Comparison of ENCODE assay signal across 21 mouse cellular contexts in the genomic region with DNA sequence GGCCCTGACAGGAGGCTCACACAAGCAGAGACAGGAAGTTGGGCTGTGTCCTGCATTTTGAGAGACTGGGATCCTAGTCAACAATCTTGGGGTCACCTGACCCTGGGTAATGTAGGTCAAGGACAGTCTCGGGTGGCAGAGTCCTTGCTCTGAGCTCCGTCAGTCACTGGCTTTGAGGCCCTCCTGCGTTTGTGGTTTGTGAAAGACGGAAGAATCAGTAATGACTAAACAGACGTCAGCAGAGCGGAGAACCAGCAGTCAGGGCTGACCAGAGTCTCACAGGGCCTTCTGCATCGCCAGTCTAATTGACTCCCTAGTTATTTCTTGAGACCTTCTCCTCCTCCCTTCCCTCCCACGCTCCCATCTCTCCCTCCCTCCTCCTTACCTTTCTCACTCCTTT. TPM values are rescaled to one million over a fixed set of nuclear protein-coding genes. Genes with fewer than 3 reads are reported as not detected.
DNase-seq lines count a peak whose midpoint lies in the region; ATAC-seq and TF ChIP-seq lines count a peak whose summit lies in the region.
"Had no signal": no experiment of that assay in that cellular context is flagged by ENCODE, and none has a peak within 500 bp of the region (broad histone marks: within the 10 kb centered on the region; RNA-seq: fewer than 3 reads in every experiment).

No protein-coding gene starts in this region.

- no peaks in the 10 kb centered on the region for H3K79me2 ChIP-seq in macrophage (ENCODE audit: inconsistent target)

- no peak for TF ChIP-seq EP300 in liver, postnatal 0 days (IDR thresholded peaks at IDR 0.05; ENCODE audit: low read depth)

- DNase-seq in adrenal gland, adult (ENCODE audit: inconsistent age in 2 of 2, low spot score in 1 of 2): peak; percentile 50 to 71
- DNase-seq in adrenal gland, postnatal 25 days: no peak
- no peak for DNase-seq in liver, postnatal 0 days
- DNase-seq in adrenal gland, postnatal 10 days: peak; percentile 32
- DNase-seq in heart, adult 18-20 months: no peak
- DNase-seq: cerebellum, adult 11 months; cerebellum, adult 8-10 months; cerebellum, postnatal 14 days; gastrocnemius, postnatal 14 days; heart, postnatal 4 days had no signal

- no peak for TF ChIP-seq CTCF in liver, postnatal 0 days (IDR thresholded peaks at IDR 0.05; ENCODE audit: low read depth)

- H3K27me3 ChIP-seq in liver, postnatal 0 days (ENCODE audit: insufficient read depth, low read length): no peaks in the 10 kb centered on the region
- no peaks in the 10 kb centered on the region for H3K27me3 ChIP-seq in liver, embryonic 12.5 days (replicated peaks)
- no peaks in the 10 kb centered on the region for H3K27me3 ChIP-seq in midbrain, embryonic 15.5 days (replicated peaks)
- H3K27me3 ChIP-seq: embryonic facial prominence, embryonic 12.5 days; forebrain, embryonic 15.5 days; heart, embryonic 12.5 days; hindbrain, embryonic 12.5 days had no signal

- H3K9ac ChIP-seq in liver, postnatal 0 days (replicated peaks): no peak overlapping the region
- H3K9ac ChIP-seq in liver, embryonic 12.5 days: no peak overlapping the region
- H3K9ac ChIP-seq in midbrain, embryonic 15.5 days: no peak overlapping the region
- H3K9ac ChIP-seq: embryonic facial prominence, embryonic 12.5 days; forebrain, embryonic 15.5 days; heart, embryonic 12.5 days; hindbrain, embryonic 12.5 days had no signal

- no peaks in the 10 kb centered on the region for H3K9me3 ChIP-seq in liver, postnatal 0 days (ENCODE audit: low read length)
- no peaks in the 10 kb centered on the region for H3K9me3 ChIP-seq in liver, embryonic 12.5 days (replicated peaks)
- no peaks in the 10 kb centered on the region for H3K9me3 ChIP-seq in midbrain, embryonic 15.5 days
- H3K9me3 ChIP-seq: embryonic facial prominence, embryonic 12.5 days; forebrain, embryonic 15.5 days; G1E; hindbrain, embryonic 12.5 days had no signal

- no peak overlapping the region for H3K4me3 ChIP-seq in liver, postnatal 0 days (ENCODE audit: low read depth, low read length)
- H3K4me3 ChIP-seq in liver, embryonic 12.5 days: no peak overlapping the region
- no peak overlapping the region for H3K4me3 ChIP-seq in macrophage (ENCODE audit: inconsistent target)
- no peak overlapping the region for H3K4me3 ChIP-seq in midbrain, embryonic 15.5 days
- H3K4me3 ChIP-seq: embryonic facial prominence, embryonic 12.5 days; forebrain, embryonic 15.5 days; heart, embryonic 12.5 days; hindbrain, embryonic 12.5 days had no signal

- peak overlapping the region; percentile 6; the same call in 1 of the 2 replicates for H3K27ac ChIP-seq in liver, postnatal 0 days (ENCODE audit: low read depth)
- H3K27ac ChIP-seq in liver, embryonic 12.5 days: no peak overlapping the region
- peak overlapping the region; percentile 25 for H3K27ac ChIP-seq in macrophage
- H3K27ac ChIP-seq in midbrain, embryonic 15.5 days: no peak overlapping the region
- H3K27ac ChIP-seq: embryonic facial prominence, embryonic 12.5 days; forebrain, embryonic 15.5 days; hindbrain, embryonic 12.5 days had no signal

- 0 out of 2 replicates have a peak, but pooled peaks have one; percentile 17 for ATAC-seq in liver, postnatal 0 days
- ATAC-seq in liver, embryonic 12.5 days: no peak
- no peak for ATAC-seq in midbrain, embryonic 15.5 days (replicated peaks)
- ATAC-seq: forebrain, embryonic 15.5 days; hindbrain, embryonic 16.5 days; inflammation-experienced regulatory T-cells, adult 6 months; intestine, postnatal 0 days had no signal

- H3K36me3 ChIP-seq in liver, postnatal 0 days (replicated peaks; ENCODE audit: insufficient read depth, low read length): no peaks in the 10 kb centered on the region
- H3K36me3 ChIP-seq in liver, embryonic 12.5 days: no peaks in the 10 kb centered on the region
- H3K36me3 ChIP-seq in macrophage (ENCODE audit: inconsistent target): no peaks in the 10 kb centered on the region
- H3K36me3 ChIP-seq in midbrain, embryonic 15.5 days (replicated peaks): no peaks in the 10 kb centered on the region
- H3K36me3 ChIP-seq: embryonic facial prominence, embryonic 12.5 days; forebrain, embryonic 15.5 days; G1E; heart, embryonic 12.5 days; hindbrain, embryonic 12.5 days had no signal

- 53% methylated on average over 8 of the region's 8 CpGs for WGBS in liver, postnatal 0 days (ENCODE audit: insufficient replicate concordance)
- WGBS in liver, embryonic 12.5 days (ENCODE audit: insufficient replicate concordance): 49% methylated on average over 8 of the region's 8 CpGs
- WGBS in macrophage (ENCODE audit: missing documents): 42% methylated on average over 8 of the region's 8 CpGs
- WGBS in midbrain, embryonic 15.5 days: 75% methylated on average over 8 of the region's 8 CpGs

- no peak overlapping the region for H3K4me2 ChIP-seq in liver, postnatal 0 days (ENCODE audit: low read depth, low read length)
- H3K4me2 ChIP-seq in liver, embryonic 12.5 days: no peak overlapping the region
- no peak overlapping the region for H3K4me2 ChIP-seq in midbrain, embryonic 15.5 days
- H3K4me2 ChIP-seq: embryonic facial prominence, embryonic 12.5 days; forebrain, embryonic 15.5 days; heart, embryonic 12.5 days; hindbrain, embryonic 12.5 days had no signal

- H3K4me1 ChIP-seq in liver, postnatal 0 days (ENCODE audit: insufficient read depth): no peaks in the 10 kb centered on the region
- no peaks in the 10 kb centered on the region for H3K4me1 ChIP-seq in liver, embryonic 12.5 days
- H3K4me1 ChIP-seq in midbrain, embryonic 15.5 days: no peaks in the 10 kb centered on the region
- H3K4me1 ChIP-seq: embryonic facial prominence, embryonic 12.5 days; forebrain, embryonic 15.5 days had no signal

RNA-seq across cellular contexts. Expression of gene Slc12a8, which starts 14.1 kb away (rescaled TPM):
- total RNA-seq in adrenal gland, postnatal 25 days (2021): 0.70 and 0.76 TPM in 2 replicates
- 0.18 and 0.22 TPM in 2 replicates for polyA plus RNA-seq in liver, postnatal 0 days (2015; fragmentation: Nextera tagmentation; extraction: Ambion mirVana)
- polyA plus RNA-seq in liver, embryonic 12.5 days (2016; fragmentation: Nextera tagmentation; extraction: Ambion mirVana): 0.08 and 0.18 TPM in 2 replicates
- 1 to 10 TPM in 1 of 2 experiments, under 1 TPM in 1; 0.63 to 1.3 TPM for total RNA-seq in adrenal gland, postnatal 10 days (2021)
- under 1 TPM in 2 of 26 experiments, not detected in 24; 0.26 to 0.74 TPM for total RNA-seq in macrophage (2018; cell fraction: chromatin; rRNA removed)
- total RNA-seq in macrophage (2018; cell fraction: cytosol; rRNA removed): not detected
- not detected for total RNA-seq in macrophage (2018; cell fraction: nucleus; rRNA removed)
- not detected in 3 replicates for polyA plus RNA-seq in macrophage (2018)
- total RNA-seq in heart, adult 18-20 months (2021): under 1 TPM; 0.31 to 0.47 TPM
- 0.65 and 0.82 TPM in 2 replicates for polyA plus RNA-seq in midbrain, embryonic 15.5 days (2015; fragmentation: Nextera tagmentation; extraction: Ambion mirVana)
- polyA plus RNA-seq: G1E had no signal

Comparison
In these comparisons a context has a peak if more than half of its experiments do, and no peak if none do; other contexts are left out.
1. DNase-seq: peak in adrenal gland, adult (2 of 2) and adrenal gland, postnatal 10 days (single experiment); none in adrenal gland, postnatal 25 days (single experiment), liver, postnatal 0 days (single experiment) and heart, adult 18-20 months (0 of 2).
2. H3K27ac ChIP-seq: peak in liver, postnatal 0 days (single experiment) and macrophage (single experiment); none in liver, embryonic 12.5 days (single experiment) and midbrain, embryonic 15.5 days (single experiment).